Mouse (Mus musculus): ENCODE measurements around the gene Trappc13. TPM values are rescaled to one million over a fixed set of nuclear protein-coding genes. Genes with fewer than 3 reads are reported as not detected.
"Not testable (repeated sequence)": the region's sequence is repeated elsewhere in the genome, so short reads cannot be mapped to it uniquely, and the experiment has no call there.

Gene Trappc13
- 30.8 and 33.2 TPM in 2 replicates for polyA plus RNA-seq (2015; fragmentation: Nextera tagmentation; extraction: Ambion mirVana)

GRCm38 (mm10) chr13:104177796-104178649 is at the start of gene Trappc13:
TSS of gene Trappc13 (minus strand) at chr13:104178469.
- DNase-seq (ENCODE audit: low spot score): peak; percentile 45

GRCm38 (mm10) chr13:104227478-104227877 is 49.2 kb upstream of the Trappc13 start:
- H3K36me3 ChIP-seq (ENCODE audit: insufficient read depth, low read length): no peaks in the 10 kb centered on the region
- H3K4me1 ChIP-seq (ENCODE audit: insufficient read depth, low read depth, low read length): peaks cover 10% of the 10 kb centered on the region; the same call in 1 of the 2 replicates
- ATAC-seq (no peak), DNase-seq (ENCODE audit: low spot score) (peak; percentile 5)
- H3K4me3 ChIP-seq (ENCODE audit: low read depth, low read length): peak overlapping the region; percentile 91; the same call in 1 of the 2 replicates
- no peak overlapping the region for H3K27ac ChIP-seq (ENCODE audit: low read length)
- 16% methylated on average over 3 of the region's 3 CpGs for WGBS
- no peak overlapping the region; the same call in 1 of the 2 replicates for H3K9ac ChIP-seq (replicated peaks; ENCODE audit: low read depth)
- H3K27me3 ChIP-seq (replicated peaks; ENCODE audit: insufficient read depth, low read length): no peaks in the 10 kb centered on the region
- no peaks in the 10 kb centered on the region for H3K9me3 ChIP-seq (ENCODE audit: low read length)
- peak overlapping the region; percentile 79 for H3K4me2 ChIP-seq (replicated peaks; ENCODE audit: low read depth, low read length)
- TF ChIP-seq CTCF (IDR thresholded peaks at IDR 0.05) (no peak), EP300 (IDR thresholded peaks at IDR 0.05) (no peak)

More at GRCm38 (mm10) chr13:104177796-104178649, at the start of gene Trappc13:
- H3K27ac ChIP-seq (ENCODE audit: low read length): peak within 1 kb of the TSS; percentile 84
- ATAC-seq: peak; percentile 86
- no peaks in the 10 kb centered on the region for H3K9me3 ChIP-seq (ENCODE audit: low read length)
- no peaks in the 10 kb centered on the region for H3K27me3 ChIP-seq (replicated peaks; ENCODE audit: insufficient read depth, low read length)
- TF ChIP-seq CTCF (IDR thresholded peaks at IDR 0.05): 0 out of 2 replicates have a peak, but pooled peaks have one; percentile 6
- TF ChIP-seq EP300 (IDR thresholded peaks at IDR 0.05): no peak
- peak within 1 kb of the TSS; percentile 73 for H3K4me3 ChIP-seq (ENCODE audit: low read depth, low read length)
- H3K9ac ChIP-seq (replicated peaks; ENCODE audit: low read depth): peak within 1 kb of the TSS; percentile 70
- no peaks in the 10 kb centered on the region for H3K4me1 ChIP-seq (ENCODE audit: insufficient read depth, low read depth, low read length)
- H3K4me2 ChIP-seq (replicated peaks; ENCODE audit: low read depth, low read length): peak within 1 kb of the TSS; percentile 71
- WGBS: under 1% methylated on average over 32 of the region's 32 CpGs
- no peaks in the 10 kb centered on the region for H3K36me3 ChIP-seq (ENCODE audit: insufficient read depth, low read length)

GRCm38 (mm10) chr13:104204313-104204712 is 26.0 kb upstream of the Trappc13 start:
- H3K27me3 ChIP-seq (replicated peaks; ENCODE audit: insufficient read depth, low read length): no peaks in the 10 kb centered on the region
- no peaks in the 10 kb centered on the region for H3K9me3 ChIP-seq (ENCODE audit: low read length)
- no peaks in the 10 kb centered on the region for H3K4me1 ChIP-seq (ENCODE audit: insufficient read depth, low read depth, low read length)
- WGBS: 56% methylated on average over 1 of the region's 1 CpGs
- no peak overlapping the region for H3K4me2 ChIP-seq (replicated peaks; ENCODE audit: low read depth, low read length)
- H3K36me3 ChIP-seq (ENCODE audit: insufficient read depth, low read length): peaks cover 7% of the 10 kb centered on the region; the same call in 1 of the 2 replicates
- H3K27ac ChIP-seq (ENCODE audit: low read length): no peak overlapping the region
- H3K4me3 ChIP-seq (ENCODE audit: low read depth, low read length): no peak overlapping the region
- no peak for TF ChIP-seq EP300 (IDR thresholded peaks at IDR 0.05)
- TF ChIP-seq CTCF (IDR thresholded peaks at IDR 0.05): peak; percentile 24; the same call in 1 of the 2 replicates
- no peak overlapping the region for H3K9ac ChIP-seq (replicated peaks; ENCODE audit: low read depth)
- ATAC-seq: no peak
- DNase-seq (ENCODE audit: low spot score): peak; percentile 15

GRCm38 (mm10) chr13:104195891-104196290 is 17.6 kb upstream of the Trappc13 start:
- peaks cover 12% of the 10 kb centered on the region; the same call in 1 of the 2 replicates for H3K36me3 ChIP-seq (ENCODE audit: insufficient read depth, low read length)
- not testable (repeated sequence) for DNase-seq (ENCODE audit: low spot score); H3K4me1 ChIP-seq (ENCODE audit: insufficient read depth, low read depth, low read length); H3K27ac ChIP-seq (ENCODE audit: low read length); H3K4me2 ChIP-seq (replicated peaks; ENCODE audit: low read depth, low read length); ATAC-seq; H3K9me3 ChIP-seq (ENCODE audit: low read length); H3K27me3 ChIP-seq (replicated peaks; ENCODE audit: insufficient read depth, low read length); H3K9ac ChIP-seq (replicated peaks; ENCODE audit: low read depth); H3K4me3 ChIP-seq (ENCODE audit: low read depth, low read length)

DNA sequence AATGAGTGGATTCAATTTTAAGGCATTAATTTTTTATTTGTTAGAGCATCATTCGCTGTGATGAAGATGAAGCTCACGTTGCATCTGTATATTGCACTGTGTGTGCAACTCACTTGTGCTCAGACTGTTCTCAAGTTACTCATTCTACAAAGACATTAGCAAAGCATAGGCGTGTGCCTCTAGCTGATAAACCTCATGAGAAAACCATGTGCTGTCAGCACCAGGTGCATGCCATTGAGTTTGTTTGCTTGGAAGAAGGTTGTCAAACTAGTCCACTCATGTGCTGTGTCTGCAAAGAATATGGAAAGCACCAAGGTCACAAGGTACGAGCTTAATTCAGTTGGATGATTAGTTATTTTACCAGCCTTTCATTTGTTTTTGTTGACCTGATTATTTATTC is 9.1 kb upstream of the Trappc13 start:
- DNase-seq (ENCODE audit: low spot score): no peak
- ATAC-seq: no peak
- no peak overlapping the region for H3K4me2 ChIP-seq (replicated peaks; ENCODE audit: low read depth, low read length)
- no peaks in the 10 kb centered on the region for H3K27me3 ChIP-seq (replicated peaks; ENCODE audit: insufficient read depth, low read length)
- WGBS: 81% methylated on average over 4 of the region's 4 CpGs
- no peak overlapping the region for H3K27ac ChIP-seq (ENCODE audit: low read length)
- peaks cover 23% of the 10 kb centered on the region for H3K36me3 ChIP-seq (ENCODE audit: insufficient read depth, low read length)
- H3K9me3 ChIP-seq (ENCODE audit: low read length): no peaks in the 10 kb centered on the region
- H3K9ac ChIP-seq (replicated peaks; ENCODE audit: low read depth): no peak overlapping the region
- TF ChIP-seq EP300 (IDR thresholded peaks at IDR 0.05) (no peak), CTCF (IDR thresholded peaks at IDR 0.05) (no peak)
- no peaks in the 10 kb centered on the region for H3K4me1 ChIP-seq (ENCODE audit: insufficient read depth, low read depth, low read length)
- no peak overlapping the region for H3K4me3 ChIP-seq (ENCODE audit: low read depth, low read length)

GRCm38 (mm10) chr13:104179176-104179888 is 1.1 kb upstream of the Trappc13 start:
- TF ChIP-seq CTCF (IDR thresholded peaks at IDR 0.05) (no peak), EP300 (IDR thresholded peaks at IDR 0.05) (no peak)
- ATAC-seq (no peak), DNase-seq (ENCODE audit: low spot score) (peak; percentile 17)
- H3K27me3 ChIP-seq (replicated peaks; ENCODE audit: insufficient read depth, low read length): no peaks in the 10 kb centered on the region
- H3K4me2 ChIP-seq (replicated peaks; ENCODE audit: low read depth, low read length): peak overlapping the region; percentile 64
- 0 out of 2 replicates have a peak, but pooled peaks cover 3% of the 10 kb centered on the region for H3K36me3 ChIP-seq (ENCODE audit: insufficient read depth, low read length)
- H3K4me3 ChIP-seq (ENCODE audit: low read depth, low read length): peak overlapping the region; percentile 73
- no peaks in the 10 kb centered on the region for H3K4me1 ChIP-seq (ENCODE audit: insufficient read depth, low read depth, low read length)
- peak overlapping the region; percentile 62 for H3K9ac ChIP-seq (replicated peaks; ENCODE audit: low read depth)
- WGBS: 12% methylated on average over 13 of the region's 13 CpGs
- no peaks in the 10 kb centered on the region for H3K9me3 ChIP-seq (ENCODE audit: low read length)
- H3K27ac ChIP-seq (ENCODE audit: low read length): peak overlapping the region; percentile 43; the same call in 1 of the 2 replicates

All from lung, postnatal 0 days (tissue).